Mouse (Mus musculus) C2C12 (cell line): ENCODE data around the gene Dmrtb1. TPM values are rescaled to one million over a fixed set of nuclear protein-coding genes. Genes with fewer than 3 reads are reported as not detected.

ENCODE experiments used
- H3K27me3 ChIP-seq: one replicate; pipeline ENCODE4 v1.6.1; 2011; ENCODE audit not compliant: control insufficient read depth, insufficient read depth, insufficient read length
- H3K36me3 ChIP-seq: one replicate; pipeline ENCODE4 v1.6.1; 2011; ENCODE audit not compliant: control insufficient read depth, insufficient read depth
- H3K4me3 ChIP-seq: one replicate; pipeline ENCODE4 v1.5.1; 2011; ENCODE audit warnings: mild to moderate bottlenecking, control low read depth; ENCODE audit not compliant: poor library complexity, insufficient read depth, severe bottlenecking
- H3K79me2 ChIP-seq: one replicate; pipeline ENCODE4 v1.6.1; 2011; ENCODE audit not compliant: control insufficient read depth, insufficient read depth
- H3K79me3 ChIP-seq: one replicate; pipeline ENCODE4 v1.6.1; 2011; ENCODE audit warnings: low read depth, control low read depth
- H3ac ChIP-seq: one replicate; pipeline ENCODE3; 2011; ENCODE audit warnings: low read depth; ENCODE audit not compliant: control insufficient read depth, insufficient read length
- CEBPB ChIP-seq: IDR thresholded peaks from one replicate; pipeline ENCODE4 v1.6.1; 2011; ENCODE audit warnings: low read depth, mild to moderate bottlenecking, control low read depth, moderate library complexity
- CTCF ChIP-seq: IDR thresholded peaks from one replicate; pipeline ENCODE4 v1.5.1; 2011; ENCODE audit not compliant: control insufficient read depth, insufficient read depth, insufficient read length
- FOSL1 ChIP-seq: IDR thresholded peaks from one replicate; pipeline ENCODE4 v1.8.0; 2011; ENCODE audit warnings: mild to moderate bottlenecking, low read length; ENCODE audit not compliant: poor library complexity, insufficient read depth, severe bottlenecking
- MAX ChIP-seq: IDR thresholded peaks from one replicate; pipeline ENCODE4 v1.6.1; 2011; ENCODE audit warnings: mild to moderate bottlenecking, control low read depth
- MYOD1 ChIP-seq: IDR thresholded peaks from one replicate; pipeline ENCODE4 v1.6.1; 2011; ENCODE audit warnings: low read depth; ENCODE audit not compliant: control insufficient read depth, insufficient read length
- MYOG ChIP-seq: IDR thresholded peaks from one replicate; pipeline ENCODE4 v1.6.1; 2011; ENCODE audit not compliant: control insufficient read depth, insufficient read length; ENCODE audit errors: extremely low read depth
- USF1 ChIP-seq: IDR thresholded peaks from one replicate; pipeline ENCODE4 v1.6.1; 2011; ENCODE audit warnings: low read depth, mild to moderate bottlenecking, control low read depth, moderate library complexity
- microRNA-seq: library from miRNA; unstranded; fragments of <30 nt; microRNA quantifications from one replicate; pipeline ENCODE4, GENCODE M21; 2019; ENCODE audit warnings: borderline microRNAs expressed
- polyA plus RNA-seq: library from polyadenylated mRNA; unstranded; fragments of >200 nt; fragmentation: generic; extraction: Trizol; gene quantifications from one replicate; pipeline ENCODE4 v1.2.1, GENCODE M21; 2012; ENCODE audit warnings: missing spikeins

The Dmrtb1 gene
- polyA plus RNA-seq, 1 experiment, result 0.05 TPM

GRCm38 (mm10) chr4:107638303-107638702 is 45.7 kb downstream of the Dmrtb1 start:
- no peaks in the 10 kb centered on the region for H3K36me3 ChIP-seq
- no peak overlapping the region for H3K4me3 ChIP-seq
- peaks cover 39% of the 10 kb centered on the region for H3K27me3 ChIP-seq
- H3K79me3 ChIP-seq, result no peaks in the 10 kb centered on the region
- no peaks in the 10 kb centered on the region for H3K79me2 ChIP-seq
- TF ChIP-seq USF1, result no peak
- no peak for TF ChIP-seq FOSL1
- no peak overlapping the region for H3ac ChIP-seq

DNA sequence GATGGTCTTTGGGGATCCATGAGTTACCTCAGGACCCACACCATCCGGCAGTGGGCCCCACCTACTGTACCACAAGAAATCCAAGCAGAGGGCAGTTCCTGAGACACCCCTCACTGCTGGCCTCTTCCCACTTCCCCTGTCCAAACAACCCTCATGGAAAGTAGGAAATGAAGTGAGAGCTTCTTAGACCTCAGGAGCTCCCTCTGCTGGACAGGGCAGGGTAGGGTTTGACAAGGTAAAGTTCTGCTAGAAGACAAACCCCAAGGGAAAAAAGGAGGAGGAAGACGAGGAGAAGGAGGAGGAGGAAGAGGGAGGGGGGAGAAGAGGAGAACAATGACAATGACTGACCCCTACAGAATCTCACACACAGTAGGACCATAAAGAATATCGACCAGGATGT is 46.4 kb downstream of the Dmrtb1 start:
- TF ChIP-seq CTCF (no peak), CEBPB (no peak), MYOD1 (no peak), USF1 (no peak), MYOG (no peak), MAX (no peak), FOSL1 (no peak)
- Histone ChIP-seq H3K4me3 (no peak overlapping the region), H3ac (no peak overlapping the region), H3K36me3 (no peaks in the 10 kb centered on the region), H3K27me3 (peaks cover 46% of the 10 kb centered on the region), H3K79me3 (no peaks in the 10 kb centered on the region), H3K79me2 (no peaks in the 10 kb centered on the region)

GRCm38 (mm10) chr4:107636099-107636498 is 47.9 kb downstream of the Dmrtb1 start:
- Histone ChIP-seq H3K36me3 (no peaks in the 10 kb centered on the region), H3ac (no peak overlapping the region), H3K4me3 (no peak overlapping the region), H3K79me3 (no peaks in the 10 kb centered on the region), H3K79me2 (no peaks in the 10 kb centered on the region), H3K27me3 (peaks cover 55% of the 10 kb centered on the region)
- TF ChIP-seq MYOD1, result no peak
- no peak for TF ChIP-seq USF1

DNA sequence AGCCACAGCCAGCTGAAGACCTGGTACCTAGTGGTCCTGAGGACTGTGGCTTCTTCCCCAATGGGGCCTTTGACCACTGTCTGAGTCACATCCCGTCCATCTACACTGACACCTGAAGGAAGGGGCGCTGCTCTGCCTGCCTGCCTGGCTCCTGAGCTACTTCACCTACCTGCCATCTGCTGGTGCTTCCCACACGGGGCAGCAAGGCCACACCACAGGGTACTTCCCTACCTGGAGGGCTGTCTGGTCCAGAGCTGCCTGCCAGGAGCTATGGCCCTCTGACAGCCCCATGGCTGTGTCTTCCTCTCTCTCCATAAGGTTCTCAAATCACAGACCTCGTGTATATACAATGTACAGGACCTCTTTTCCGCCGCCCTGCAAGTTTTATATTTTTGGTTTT is 49.4 kb downstream of the Dmrtb1 start:
- peaks cover 67% of the 10 kb centered on the region for H3K27me3 ChIP-seq
- TF ChIP-seq MYOD1, result no peak
- TF ChIP-seq USF1, result no peak
- no peak for TF ChIP-seq MAX
- no peak for TF ChIP-seq MYOG
- no peaks in the 10 kb centered on the region for H3K36me3 ChIP-seq
- H3K4me3 ChIP-seq, result no peak overlapping the region
- no peak overlapping the region for H3ac ChIP-seq
- H3K79me2 ChIP-seq, result no peaks in the 10 kb centered on the region
- no peaks in the 10 kb centered on the region for H3K79me3 ChIP-seq

DNA sequence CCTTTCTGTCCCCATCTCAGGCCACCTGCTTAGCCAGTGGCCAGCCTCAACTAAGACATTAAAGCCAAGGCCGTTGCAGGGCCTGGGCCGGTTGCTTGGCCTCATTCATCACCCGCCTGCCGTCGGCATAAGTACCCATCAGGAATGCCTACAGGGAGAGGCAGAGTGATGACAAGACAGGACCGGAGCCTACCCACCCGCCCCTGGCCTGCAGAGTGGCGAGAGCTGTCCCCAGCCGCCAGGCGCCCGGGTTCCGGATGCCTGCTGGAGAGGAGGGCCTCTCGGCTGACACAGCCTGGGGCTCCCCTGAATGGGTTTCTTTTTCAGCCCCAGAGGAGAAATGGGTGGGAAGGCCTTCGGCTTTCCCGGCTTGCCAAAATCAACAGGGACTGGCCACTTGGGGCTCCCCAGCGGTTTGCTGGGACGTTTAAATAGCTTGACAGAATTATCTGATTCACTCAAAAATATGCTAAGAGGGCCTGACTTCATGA is 55.1 kb downstream of the Dmrtb1 start:
- H3K79me2 ChIP-seq, result no peaks in the 10 kb centered on the region
- H3K79me3 ChIP-seq, result no peaks in the 10 kb centered on the region
- TF ChIP-seq FOSL1 (no peak), MAX (no peak), MYOG (no peak), USF1 (no peak), CTCF (no peak)
- H3ac ChIP-seq, result no peak overlapping the region
- no peaks in the 10 kb centered on the region for H3K36me3 ChIP-seq
- peaks cover 69% of the 10 kb centered on the region for H3K27me3 ChIP-seq
- H3K4me3 ChIP-seq, result no peak overlapping the region

DNA sequence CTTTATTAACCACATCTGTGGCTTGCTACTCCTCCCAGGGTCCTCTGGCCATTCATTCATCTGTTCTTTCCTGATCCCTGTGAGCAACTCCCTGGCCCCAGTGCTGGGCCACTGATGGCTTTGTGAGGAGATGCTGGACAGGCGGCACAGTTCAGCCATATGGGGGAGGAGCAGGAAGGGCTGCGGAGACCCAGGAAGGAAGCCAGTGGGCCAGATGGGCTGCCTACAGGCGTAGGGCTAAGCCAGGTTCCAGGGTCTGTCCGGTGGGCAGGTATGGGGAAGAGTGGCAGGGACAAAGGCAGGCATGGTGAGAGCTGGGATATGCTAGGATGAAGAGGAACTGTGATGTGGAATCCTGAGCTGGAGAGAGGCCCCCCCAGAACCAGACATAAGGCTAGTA is 55.8 kb downstream of the Dmrtb1 start:
- Histone ChIP-seq H3ac (no peak overlapping the region), H3K4me3 (no peak overlapping the region), H3K79me3 (no peaks in the 10 kb centered on the region), H3K27me3 (peaks cover 62% of the 10 kb centered on the region), H3K36me3 (no peaks in the 10 kb centered on the region), H3K79me2 (no peaks in the 10 kb centered on the region)
- TF ChIP-seq CEBPB (no peak), FOSL1 (no peak), USF1 (no peak), MYOG (no peak), MAX (no peak), CTCF (no peak), MYOD1 (no peak)

Small RNA genes within 50 kb of the gene (microRNA-seq; reads per million reads assigned to microRNA genes)
- gene Gm25123, result not detected

Other genes starting within 250 kb of the Dmrtb1 start
- 0.40 TPM for gene Glis1, start 249.6 kb downstream of the Dmrtb1 start, polyA plus RNA-seq
- 8.3 TPM for gene Lrp8, start 118.0 kb upstream of the Dmrtb1 start, polyA plus RNA-seq
- gene Magoh, start 195.5 kb upstream of the Dmrtb1 start, polyA plus RNA-seq, result 166 TPM
- 78.7 TPM for gene 0610037L13Rik, start 205.6 kb upstream of the Dmrtb1 start, polyA plus RNA-seq
- 18.8 TPM for gene Cpt2, start 239.4 kb upstream of the Dmrtb1 start, polyA plus RNA-seq